Mouse (Mus musculus) ES-Bruce4 (cell line): ENCODE measurements at regions not wholly inside any gene's neighbourhood (a gene's known extent, or its start where the extent isn't known, plus 50 kb on each side); places are given as distances from the start of the nearest gene placed in this dataset.

Experiments
- H3K27ac ChIP-seq: 2 replicates; pipeline ENCODE4 v1.5.1; 2012; ENCODE audit warnings: low read length, inconsistent platforms; ENCODE audit not compliant: insufficient read depth
- H3K27me3 ChIP-seq: 2 replicates; pipeline ENCODE4 v1.6.1; 2012; ENCODE audit warnings: mild to moderate bottlenecking, low read length, inconsistent platforms; ENCODE audit not compliant: control insufficient read depth, poor library complexity, insufficient read depth, severe bottlenecking
- H3K36me3 ChIP-seq: 2 replicates; pipeline ENCODE4 v1.6.1; 2012; ENCODE audit warnings: inconsistent platforms, mild to moderate bottlenecking, low read length, moderate library complexity; ENCODE audit not compliant: control insufficient read depth, poor library complexity, insufficient read depth, severe bottlenecking
- H3K4me1 ChIP-seq: one replicate; pipeline ENCODE4 v1.8.1; 2011; ENCODE audit warnings: low read length; ENCODE audit not compliant: control insufficient read depth, insufficient read depth
- H3K4me3 ChIP-seq: 2 replicates; pipeline ENCODE4 v1.5.1; 2011; ENCODE audit warnings: low read depth, mild to moderate bottlenecking, low read length
- H3K9ac ChIP-seq: 2 replicates; pipeline ENCODE4 v1.6.1; 2012; ENCODE audit warnings: low read depth, mild to moderate bottlenecking, inconsistent platforms; ENCODE audit not compliant: poor library complexity, severe bottlenecking
- H3K9me3 ChIP-seq: replicated peaks from 2 replicates; pipeline ENCODE4 v1.6.1; 2012; ENCODE audit warnings: mild to moderate bottlenecking, low read length, inconsistent platforms; ENCODE audit not compliant: control insufficient read depth, poor library complexity, insufficient read depth, severe bottlenecking
- CTCF ChIP-seq: IDR thresholded peaks from one replicate; pipeline ENCODE4 v1.8.1; 2011; ENCODE audit warnings: low read depth, low read length
- EP300 ChIP-seq: IDR thresholded peaks from 2 replicates; pipeline ENCODE4 v1.6.1; 2011; ENCODE audit warnings: low read depth, low read length; ENCODE audit not compliant: insufficient read depth
- POLR2A ChIP-seq: IDR thresholded peaks from one replicate; pipeline ENCODE4 v1.8.1; 2011; ENCODE audit warnings: low read length; ENCODE audit not compliant: insufficient read depth

DNA sequence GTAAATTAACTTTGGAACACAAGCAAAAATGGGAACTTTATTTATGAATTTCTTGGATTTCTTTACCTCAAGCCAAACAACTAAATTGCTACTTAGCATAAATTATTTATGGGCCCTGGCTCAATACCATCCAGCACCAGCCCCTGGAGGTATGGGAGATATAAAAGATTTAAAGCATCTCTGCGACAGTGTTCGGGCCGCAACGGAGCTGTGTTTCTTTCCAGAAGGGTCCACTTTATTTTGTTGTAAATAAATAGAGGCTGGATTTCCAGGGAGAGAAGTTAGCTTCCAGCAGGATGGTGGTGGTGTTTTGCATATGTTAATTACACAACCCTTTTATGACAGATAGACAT lies 404.5 kb upstream of the Pou3f2 start:
- no peak overlapping the region for H3K27ac ChIP-seq
- H3K27me3 ChIP-seq: no peaks in the 10 kb centered on the region
- H3K4me1 ChIP-seq: no peaks in the 10 kb centered on the region
- H3K4me3 ChIP-seq: no peak overlapping the region
- H3K36me3 ChIP-seq: no peaks in the 10 kb centered on the region
- H3K9me3 ChIP-seq: no peaks in the 10 kb centered on the region
- no peak overlapping the region for H3K9ac ChIP-seq
- TF ChIP-seq EP300: no peak
- TF ChIP-seq CTCF: no peak
- TF ChIP-seq POLR2A: no peak

DNA sequence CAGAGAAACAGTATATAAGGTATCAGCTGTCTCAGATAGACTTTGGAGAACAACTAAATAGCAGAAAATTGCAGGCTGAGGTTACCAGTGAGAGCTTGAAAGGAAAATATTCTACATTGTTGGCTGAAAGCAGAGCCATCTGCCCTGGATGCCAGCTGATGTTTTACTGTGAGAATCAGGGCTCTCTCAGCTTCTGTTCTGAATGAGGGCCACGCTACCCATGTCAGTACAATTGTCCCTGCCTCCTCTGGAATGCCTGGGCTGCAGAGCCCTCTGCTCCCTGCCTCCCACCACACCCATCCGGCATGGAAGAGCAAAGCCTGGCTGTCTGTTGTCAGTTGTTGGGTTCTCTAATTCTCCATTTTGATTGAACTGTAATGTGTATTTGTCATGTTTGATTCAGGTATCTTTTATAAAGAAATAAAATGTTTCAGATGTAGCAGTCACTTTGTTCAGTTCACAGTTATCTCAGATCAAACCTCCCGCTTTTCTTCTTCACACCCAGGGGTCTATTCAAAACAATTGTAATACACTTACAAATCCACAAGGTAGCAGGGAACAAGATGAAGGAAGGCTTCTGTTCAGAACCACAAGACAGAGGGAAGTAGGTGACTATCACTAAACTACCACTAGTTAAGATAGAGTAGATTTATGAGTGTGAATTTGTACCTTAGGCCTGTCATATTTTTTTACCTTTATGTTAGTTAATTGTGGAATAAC lies 404.0 kb upstream of the Pou3f2 start:
- H3K4me1 ChIP-seq: no peaks in the 10 kb centered on the region
- TF ChIP-seq CTCF (no peak), EP300 (no peak), POLR2A (no peak)

GRCm38 (mm10) chr4:22880692-22881091 lies 392.5 kb upstream of the Pou3f2 start:
- no peaks in the 10 kb centered on the region for H3K36me3 ChIP-seq
- no peaks in the 10 kb centered on the region for H3K9me3 ChIP-seq
- H3K27me3 ChIP-seq: no peaks in the 10 kb centered on the region
- no peak overlapping the region for H3K27ac ChIP-seq
- no peak overlapping the region for H3K9ac ChIP-seq
- no peak for TF ChIP-seq CTCF
- TF ChIP-seq EP300: no peak
- TF ChIP-seq POLR2A: no peak
- H3K4me1 ChIP-seq: no peaks in the 10 kb centered on the region
- no peak overlapping the region for H3K4me3 ChIP-seq

More for the DNA sequence above, 404.0 kb upstream of the Pou3f2 start:
- no peaks in the 10 kb centered on the region for H3K27me3 ChIP-seq
- no peak overlapping the region for H3K9ac ChIP-seq
- no peak overlapping the region for H3K27ac ChIP-seq
- H3K9me3 ChIP-seq: no peaks in the 10 kb centered on the region
- H3K36me3 ChIP-seq: no peaks in the 10 kb centered on the region
- no peak overlapping the region for H3K4me3 ChIP-seq

GRCm38 (mm10) chr4:22875392-22875791 lies 387.2 kb upstream of the Pou3f2 start:
- no peaks in the 10 kb centered on the region; the same call in 1 of the 2 replicates for H3K27me3 ChIP-seq
- no peak overlapping the region for H3K4me3 ChIP-seq
- no peaks in the 10 kb centered on the region for H3K36me3 ChIP-seq
- no peak overlapping the region for H3K27ac ChIP-seq
- no peak overlapping the region for H3K9ac ChIP-seq
- no peaks in the 10 kb centered on the region for H3K9me3 ChIP-seq
- no peaks in the 10 kb centered on the region for H3K4me1 ChIP-seq
- no peak for TF ChIP-seq CTCF
- TF ChIP-seq POLR2A: no peak
- TF ChIP-seq EP300: no peak

GRCm38 (mm10) chr4:22836124-22836445 lies 347.9 kb upstream of the Pou3f2 start:
- Histone ChIP-seq H3K27me3 (no peaks in the 10 kb centered on the region), H3K4me3 (no peak overlapping the region), H3K9me3 (no peaks in the 10 kb centered on the region), H3K27ac (no peak overlapping the region), H3K36me3 (no peaks in the 10 kb centered on the region), H3K4me1 (no peaks in the 10 kb centered on the region), H3K9ac (no peak overlapping the region)
- TF ChIP-seq CTCF (no peak), EP300 (no peak), POLR2A (no peak)

DNA sequence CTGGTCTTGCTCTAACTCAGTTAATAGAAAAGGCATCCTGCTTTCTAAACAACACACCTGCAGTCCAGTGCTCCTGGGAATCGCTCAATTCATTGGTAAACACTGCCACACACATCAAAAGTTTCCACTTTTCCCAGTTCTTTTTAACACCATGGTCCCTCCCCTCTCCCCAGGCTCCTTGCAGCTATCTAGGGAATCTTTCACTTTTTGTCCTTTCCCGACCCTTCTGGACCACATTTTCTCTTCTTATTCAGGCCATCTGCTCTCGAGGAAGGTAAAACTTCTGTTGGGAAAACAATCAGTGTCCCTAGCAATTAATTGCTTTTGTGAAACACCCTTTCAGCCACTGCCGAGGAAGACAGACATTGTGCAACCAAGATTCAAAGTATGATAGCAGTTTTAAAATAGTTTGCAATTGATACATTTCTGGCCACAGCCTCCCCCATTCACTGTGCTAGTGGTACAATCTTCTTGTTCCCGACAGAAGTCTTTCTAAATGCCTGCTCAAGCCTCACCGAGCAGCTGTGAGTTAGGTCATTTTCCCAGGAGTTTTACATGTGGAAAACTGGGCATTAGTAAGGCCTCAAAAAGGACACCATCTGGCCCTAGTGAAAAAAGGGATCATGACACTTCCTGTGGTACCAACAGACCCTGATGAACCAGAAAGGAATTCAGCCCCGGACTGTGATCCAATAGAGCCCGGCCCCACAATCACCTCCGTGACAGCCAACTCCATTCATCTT lies 347.4 kb upstream of the Pou3f2 start:
- Histone ChIP-seq H3K27me3 (no peaks in the 10 kb centered on the region), H3K9me3 (no peaks in the 10 kb centered on the region), H3K36me3 (no peaks in the 10 kb centered on the region), H3K9ac (no peak overlapping the region), H3K4me3 (no peak overlapping the region), H3K4me1 (no peaks in the 10 kb centered on the region), H3K27ac (no peak overlapping the region)
- TF ChIP-seq EP300: no peak
- no peak for TF ChIP-seq POLR2A
- TF ChIP-seq CTCF: no peak
